Mouse (Mus musculus): ENCODE data around the gene Nfib. TPM values are rescaled to one million over a fixed set of nuclear protein-coding genes. Genes with fewer than 3 reads are reported as not detected.

The Nfib gene
- polyA plus RNA-seq, 1 experiment from 2014 or later = 41.4 TPM

- H3K27me3 ChIP-seq (replicated peaks) = no peaks in the 10 kb centered on the region
- WGBS = 87% methylated on average over 5 of the region's 5 CpGs
- H3K4me1 ChIP-seq (replicated peaks) = 0 out of 2 replicates have a peak, but pooled peaks cover 2% of the 10 kb centered on the region
- H3K36me3 ChIP-seq = no peaks in the 10 kb centered on the region
- H3K27ac ChIP-seq = no peak overlapping the region
- H3K4me3 ChIP-seq (replicated peaks) = no peak overlapping the region
- no peak overlapping the region for H3K9ac ChIP-seq
- no peak overlapping the region for H3K4me2 ChIP-seq (replicated peaks)
- no peak for ATAC-seq
- H3K9me3 ChIP-seq = no peaks in the 10 kb centered on the region
Measured at GRCm38 (mm10) chr4:82615712-82616111, 89.8 kb downstream of the Nfib start.

- Histone ChIP-seq H3K4me3 (replicated peaks) (no peak overlapping the region), H3K9ac (no peak overlapping the region), H3K4me1 (replicated peaks) (0 out of 2 replicates have a peak, but pooled peaks cover 2% of the 10 kb centered on the region), H3K36me3 (no peaks in the 10 kb centered on the region), H3K9me3 (no peaks in the 10 kb centered on the region), H3K27ac (no peak overlapping the region), H3K27me3 (replicated peaks) (no peaks in the 10 kb centered on the region), H3K4me2 (replicated peaks) (no peak overlapping the region)
- ATAC-seq = 0 out of 2 replicates have a peak, but pooled peaks have one; percentile 6
- 62% methylated on average over 7 of the region's 7 CpGs for WGBS
Measured at GRCm38 (mm10) chr4:82614466-82614805, 91.1 kb downstream of the Nfib start.

GRCm38 (mm10) chr4:82613606-82614465 is 91.7 kb downstream of the Nfib start:
- Histone ChIP-seq H3K27ac (no peak overlapping the region), H3K4me1 (replicated peaks) (0 out of 2 replicates have a peak, but pooled peaks cover 2% of the 10 kb centered on the region), H3K9me3 (no peaks in the 10 kb centered on the region), H3K4me2 (replicated peaks) (no peak overlapping the region), H3K4me3 (replicated peaks) (no peak overlapping the region), H3K36me3 (no peaks in the 10 kb centered on the region), H3K27me3 (replicated peaks) (no peaks in the 10 kb centered on the region), H3K9ac (no peak overlapping the region)
- 34% methylated on average over 7 of the region's 7 CpGs for WGBS
- peak; percentile 49 for ATAC-seq

GRCm38 (mm10) chr4:82609676-82610075 is 95.9 kb downstream of the Nfib start:
- Histone ChIP-seq H3K9me3 (no peaks in the 10 kb centered on the region), H3K4me3 (replicated peaks) (no peak overlapping the region), H3K27me3 (replicated peaks) (no peaks in the 10 kb centered on the region), H3K27ac (no peak overlapping the region), H3K36me3 (no peaks in the 10 kb centered on the region), H3K9ac (no peak overlapping the region), H3K4me2 (replicated peaks) (no peak overlapping the region), H3K4me1 (replicated peaks) (peaks cover 2% of the 10 kb centered on the region; the same call in 1 of the 2 replicates)
- no peak for ATAC-seq
- 68% methylated on average over 4 of the region's 4 CpGs for WGBS

- no peak overlapping the region for H3K4me2 ChIP-seq (replicated peaks)
- 64% methylated on average over 9 of the region's 9 CpGs for WGBS
- ATAC-seq = no peak
Measured at GRCm38 (mm10) chr4:82608768-82609610, 96.6 kb downstream of the Nfib start.

GRCm38 (mm10) chr4:82607266-82607665 is 98.3 kb downstream of the Nfib start:
- 92% methylated on average over 4 of the region's 4 CpGs for WGBS
- H3K4me3 ChIP-seq (replicated peaks) = no peak overlapping the region
- H3K9me3 ChIP-seq = no peaks in the 10 kb centered on the region
- H3K4me2 ChIP-seq (replicated peaks) = no peak overlapping the region
- H3K27ac ChIP-seq = no peak overlapping the region
- no peak overlapping the region for H3K9ac ChIP-seq
- no peak for ATAC-seq
- no peaks in the 10 kb centered on the region for H3K36me3 ChIP-seq
- no peaks in the 10 kb centered on the region for H3K27me3 ChIP-seq (replicated peaks)
- H3K4me1 ChIP-seq (replicated peaks) = peaks cover 4% of the 10 kb centered on the region; the same call in 1 of the 2 replicates

More at GRCm38 (mm10) chr4:82608768-82609610, 96.6 kb downstream of the Nfib start:
- Histone ChIP-seq H3K4me1 (replicated peaks) (peaks cover 4% of the 10 kb centered on the region; the same call in 1 of the 2 replicates), H3K36me3 (no peaks in the 10 kb centered on the region), H3K27ac (no peak overlapping the region), H3K9ac (no peak overlapping the region), H3K9me3 (no peaks in the 10 kb centered on the region), H3K27me3 (replicated peaks) (no peaks in the 10 kb centered on the region), H3K4me3 (replicated peaks) (no peak overlapping the region)

- no peaks in the 10 kb centered on the region for H3K9me3 ChIP-seq
- H3K36me3 ChIP-seq = no peaks in the 10 kb centered on the region
- no peak overlapping the region for H3K9ac ChIP-seq
- no peak overlapping the region for H3K4me3 ChIP-seq (replicated peaks)
- H3K4me1 ChIP-seq (replicated peaks) = peaks cover 4% of the 10 kb centered on the region; the same call in 1 of the 2 replicates
- H3K27ac ChIP-seq = no peak overlapping the region
- WGBS = 92% methylated on average over 9 of the region's 9 CpGs
- no peak overlapping the region for H3K4me2 ChIP-seq (replicated peaks)
- ATAC-seq = no peak
- H3K27me3 ChIP-seq (replicated peaks) = no peaks in the 10 kb centered on the region
Measured at GRCm38 (mm10) chr4:82606351-82606750, 99.2 kb downstream of the Nfib start.

GRCm38 (mm10) chr4:82605034-82605784 is 100.3 kb downstream of the Nfib start:
- no peak overlapping the region for H3K4me3 ChIP-seq (replicated peaks)
- H3K27ac ChIP-seq = peak overlapping the region; percentile 68
- no peak overlapping the region for H3K4me2 ChIP-seq (replicated peaks)
- peaks cover 4% of the 10 kb centered on the region; the same call in 1 of the 2 replicates for H3K4me1 ChIP-seq (replicated peaks)
- no peaks in the 10 kb centered on the region for H3K9me3 ChIP-seq
- no peak for ATAC-seq
- 51% methylated on average over 14 of the region's 14 CpGs for WGBS
- no peak overlapping the region for H3K9ac ChIP-seq
- no peaks in the 10 kb centered on the region for H3K36me3 ChIP-seq
- no peaks in the 10 kb centered on the region for H3K27me3 ChIP-seq (replicated peaks)

GRCm38 (mm10) chr4:82604501-82604900 is 101.0 kb downstream of the Nfib start:
- H3K9ac ChIP-seq = no peak overlapping the region

GRCm38 (mm10) chr4:82600636-82601035 is 104.9 kb downstream of the Nfib start:
- no peak overlapping the region for H3K4me2 ChIP-seq (replicated peaks)
- ATAC-seq = no peak
- H3K9ac ChIP-seq = no peak overlapping the region
- H3K27me3 ChIP-seq (replicated peaks) = no peaks in the 10 kb centered on the region
- 79% methylated on average over 1 of the region's 1 CpGs for WGBS
- no peak overlapping the region for H3K4me3 ChIP-seq (replicated peaks)
- H3K27ac ChIP-seq = no peak overlapping the region
- peaks cover 4% of the 10 kb centered on the region; the same call in 1 of the 2 replicates for H3K4me1 ChIP-seq (replicated peaks)
- H3K9me3 ChIP-seq = no peaks in the 10 kb centered on the region
- H3K36me3 ChIP-seq = no peaks in the 10 kb centered on the region

More at GRCm38 (mm10) chr4:82604501-82604900, 101.0 kb downstream of the Nfib start:
- Histone ChIP-seq H3K4me3 (replicated peaks) (no peak overlapping the region), H3K27me3 (replicated peaks) (no peaks in the 10 kb centered on the region), H3K36me3 (no peaks in the 10 kb centered on the region), H3K4me1 (replicated peaks) (peaks cover 4% of the 10 kb centered on the region; the same call in 1 of the 2 replicates), H3K4me2 (replicated peaks) (no peak overlapping the region), H3K27ac (peak overlapping the region; percentile 68), H3K9me3 (no peaks in the 10 kb centered on the region)
- WGBS = 56% methylated on average over 4 of the region's 4 CpGs
- no peak for ATAC-seq

GRCm38 (mm10) chr4:82598436-82598835 is 107.1 kb downstream of the Nfib start:
- Histone ChIP-seq H3K4me1 (replicated peaks) (no peaks in the 10 kb centered on the region), H3K9me3 (no peaks in the 10 kb centered on the region), H3K4me3 (replicated peaks) (no peak overlapping the region), H3K4me2 (replicated peaks) (no peak overlapping the region; the same call in 1 of the 2 replicates), H3K9ac (no peak overlapping the region), H3K27ac (no peak overlapping the region), H3K27me3 (replicated peaks) (no peaks in the 10 kb centered on the region), H3K36me3 (no peaks in the 10 kb centered on the region)
- ATAC-seq = no peak
- 46% methylated on average over 4 of the region's 4 CpGs for WGBS

All from intestine, embryonic 15.5 days (tissue).